Mouse (Mus musculus) B cell, adult 2 months (primary cell): ENCODE data around the gene Lsm14b.

ENCODE experiments used
- DNase-seq, 2 experiments: peaks; one replicate each; pipeline ENCODE4 v3.0.0; 2022

Lsm14b gene

GRCm38 (mm10) chr2:180063338-180064131 lies 38.7 kb downstream of the Lsm14b start:
- no peak for DNase-seq

GRCm38 (mm10) chr2:180069770-180070480 lies 45.1 kb downstream of the Lsm14b start:
- no peak for DNase-seq

- peak; percentile 91 for DNase-seq
These were observed 46.0 kb downstream of the Lsm14b start, which contains the start of gene Mtg2 for GRCm38 (mm10) chr2:180070481-180071453. Gene Mtg2, plus strand, starts transcription at chr2:180070588.

GRCm38 (mm10) chr2:180071671-180072070 lies 46.9 kb downstream of the Lsm14b start:
- DNase-seq, result no peak

- DNase-seq, result no peak
These were observed 48.1 kb downstream of the Lsm14b start for GRCm38 (mm10) chr2:180072886-180073285.

- no peak for DNase-seq
These were observed 52.8 kb downstream of the Lsm14b start for GRCm38 (mm10) chr2:180077622-180078021.

GRCm38 (mm10) chr2:180080680-180081079 lies 55.9 kb downstream of the Lsm14b start:
- DNase-seq, result no peak

GRCm38 (mm10) chr2:180083063-180083462 lies 58.3 kb downstream of the Lsm14b start:
- no peak for DNase-seq

- no peak for DNase-seq
These were observed 59.8 kb downstream of the Lsm14b start for GRCm38 (mm10) chr2:180084565-180084964.
